ENCODE assay signal across 9 mouse cellular contexts in the genomic region with DNA sequence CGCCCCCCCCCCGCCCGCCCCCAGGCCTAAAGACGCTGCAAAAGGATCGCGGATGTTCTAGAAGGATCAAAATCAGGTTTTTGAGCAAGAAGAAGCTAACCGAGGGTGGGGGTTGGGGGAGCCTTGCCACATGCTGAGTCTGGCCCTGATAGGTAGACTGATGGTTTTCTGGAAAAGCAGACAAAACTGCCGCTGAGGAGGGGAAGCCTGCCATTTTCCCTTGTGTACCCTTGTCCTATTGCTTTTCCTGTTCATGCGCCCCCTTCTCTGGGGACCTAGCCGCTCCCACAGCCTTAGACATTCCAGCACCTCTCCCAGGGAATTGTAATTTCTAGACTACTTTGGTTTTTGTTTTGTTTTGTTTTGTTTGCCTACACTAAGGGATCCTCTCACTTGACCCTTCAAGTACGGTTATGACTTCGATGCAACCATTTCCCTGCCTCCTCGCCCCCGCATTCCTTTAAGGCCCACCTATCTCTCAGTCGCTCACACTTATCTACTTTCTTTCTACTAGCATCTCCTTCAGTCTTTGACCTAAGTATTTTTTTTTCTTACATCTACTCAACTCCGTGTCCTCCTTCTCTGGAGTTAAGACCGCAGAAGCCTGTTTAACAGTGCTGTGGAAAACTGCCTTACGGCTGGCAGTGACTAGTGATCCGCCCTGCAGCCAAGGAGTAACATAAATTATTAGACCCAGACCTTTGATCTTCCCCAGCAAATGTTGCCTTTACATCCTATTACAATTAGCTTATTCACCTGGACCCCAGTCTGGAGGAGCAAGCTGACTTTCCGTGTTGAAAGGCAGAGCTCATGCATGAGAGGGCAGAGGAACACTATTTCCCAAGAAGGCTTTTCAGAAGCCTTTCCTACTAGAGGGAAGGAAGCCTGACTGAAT. TPM values are rescaled to one million over a fixed set of nuclear protein-coding genes. Genes with fewer than 3 reads are reported as not detected.
A peak's percentile ranks its signal among the peaks of the same experiment; 100 is the strongest.
DNase-seq lines count a peak whose midpoint lies in the region; ATAC-seq and TF ChIP-seq lines count a peak whose summit lies in the region.
"Had no signal": no experiment of that assay in that cellular context is flagged by ENCODE, and none has a peak within 500 bp of the region (broad histone marks: within the 10 kb centered on the region; RNA-seq: fewer than 3 reads in every experiment).

No protein-coding gene starts in this region.

- ATAC-seq in embryonic facial prominence, embryonic 13.5 days (ENCODE audit: insufficient number of reproducible peaks, insufficient read depth, low FRiP score, low TSS enrichment, low read depth): no peak
- no peak for ATAC-seq in hindbrain, embryonic 15.5 days (ENCODE audit: low FRiP score, low read depth)
- no peak for ATAC-seq in liver, postnatal 0 days

- peak overlapping the region; percentile 78 for H3K4me3 ChIP-seq in embryonic facial prominence, embryonic 13.5 days
- peak overlapping the region; percentile 54 for H3K4me3 ChIP-seq in hindbrain, embryonic 15.5 days
- peak overlapping the region; percentile 72 for H3K4me3 ChIP-seq in liver, postnatal 0 days (ENCODE audit: low read depth, low read length)

- no peaks in the 10 kb centered on the region for H3K9me3 ChIP-seq in embryonic facial prominence, embryonic 13.5 days
- no peaks in the 10 kb centered on the region for H3K9me3 ChIP-seq in hindbrain, embryonic 15.5 days
- no peaks in the 10 kb centered on the region for H3K9me3 ChIP-seq in liver, postnatal 0 days (ENCODE audit: low read length)

- no peaks in the 10 kb centered on the region for H3K36me3 ChIP-seq in embryonic facial prominence, embryonic 13.5 days
- H3K36me3 ChIP-seq in hindbrain, embryonic 15.5 days: no peaks in the 10 kb centered on the region
- no peaks in the 10 kb centered on the region for H3K36me3 ChIP-seq in liver, postnatal 0 days (replicated peaks; ENCODE audit: insufficient read depth, low read length)

- H3K27ac ChIP-seq in embryonic facial prominence, embryonic 13.5 days: peak overlapping the region; percentile 90
- H3K27ac ChIP-seq in hindbrain, embryonic 15.5 days (replicated peaks): 0 out of 2 replicates have a peak overlapping the region, but pooled peaks have one; percentile 25
- H3K27ac ChIP-seq in liver, postnatal 0 days (ENCODE audit: low read depth): peak overlapping the region; percentile 87

- H3K4me2 ChIP-seq in embryonic facial prominence, embryonic 13.5 days: peak overlapping the region; percentile 72
- H3K4me2 ChIP-seq in hindbrain, embryonic 15.5 days: peak overlapping the region; percentile 95
- peak overlapping the region; percentile 97 for H3K4me2 ChIP-seq in liver, postnatal 0 days (ENCODE audit: low read depth, low read length)

- H3K27me3 ChIP-seq in embryonic facial prominence, embryonic 13.5 days: no peaks in the 10 kb centered on the region
- no peaks in the 10 kb centered on the region for H3K27me3 ChIP-seq in hindbrain, embryonic 15.5 days
- H3K27me3 ChIP-seq in liver, postnatal 0 days (ENCODE audit: insufficient read depth, low read length): no peaks in the 10 kb centered on the region

- TF ChIP-seq CTCF in liver, postnatal 0 days (IDR thresholded peaks at IDR 0.05; ENCODE audit: low read depth): no peak

- peaks cover 18% of the 10 kb centered on the region for H3K4me1 ChIP-seq in embryonic facial prominence, embryonic 13.5 days
- peaks cover 11% of the 10 kb centered on the region for H3K4me1 ChIP-seq in hindbrain, embryonic 15.5 days (replicated peaks)
- H3K4me1 ChIP-seq in liver, postnatal 0 days (ENCODE audit: insufficient read depth): peaks cover 23% of the 10 kb centered on the region

- peak overlapping the region; percentile 87 for H3K9ac ChIP-seq in embryonic facial prominence, embryonic 13.5 days
- peak overlapping the region; percentile 48 for H3K9ac ChIP-seq in hindbrain, embryonic 15.5 days
- peak overlapping the region; percentile 73 for H3K9ac ChIP-seq in liver, postnatal 0 days (replicated peaks)

- WGBS in embryonic facial prominence, embryonic 13.5 days: 33% methylated on average over 20 of the region's 20 CpGs
- WGBS in hindbrain, embryonic 15.5 days: 38% methylated on average over 20 of the region's 20 CpGs
- 40% methylated on average over 20 of the region's 20 CpGs for WGBS in liver, postnatal 0 days (ENCODE audit: insufficient replicate concordance)

- TF ChIP-seq EP300 in liver, postnatal 0 days (IDR thresholded peaks at IDR 0.05; ENCODE audit: low read depth): no peak

- DNase-seq in adrenal gland, postnatal 14 days: peak; percentile 50
- no peak for DNase-seq in adrenal gland, postnatal 25 days
- DNase-seq in 3T3-L1 (ENCODE audit: low read depth, low spot score): peak; percentile 50
- DNase-seq in liver, postnatal 0 days: no peak
- DNase-seq in ovary, postnatal 14 days (ENCODE audit: low spot score): no peak
- no peak for DNase-seq in T-cell, adult 2 months (ENCODE audit: low spot score)

RNA-seq across cellular contexts. Expression of a gene that starts 0.8 kb away (rescaled TPM):
- total RNA-seq in adrenal gland, postnatal 14 days (2021): 0.78 and 1.7 TPM in 2 replicates
- 1.1 and 1.8 TPM in 2 replicates for total RNA-seq in adrenal gland, postnatal 25 days (2021)
- 0.89 and 1.4 TPM in 2 replicates for polyA plus RNA-seq in embryonic facial prominence, embryonic 13.5 days (2015; fragmentation: Nextera tagmentation; extraction: Ambion mirVana)
- 0.22 TPM in 1 of 2 replicates, not detected in the other for polyA plus RNA-seq in hindbrain, embryonic 15.5 days (2015; fragmentation: Nextera tagmentation; extraction: Ambion mirVana)
- 1.6 and 1.9 TPM in 2 replicates for polyA plus RNA-seq in liver, postnatal 0 days (2015; fragmentation: Nextera tagmentation; extraction: Ambion mirVana)

RNA-seq across cellular contexts. Expression of a gene that starts 0.8 kb away (rescaled TPM):
- total RNA-seq in adrenal gland, postnatal 14 days (2021): 409 and 424 TPM in 2 replicates
- 592 and 680 TPM in 2 replicates for total RNA-seq in adrenal gland, postnatal 25 days (2021)
- 327 and 355 TPM in 2 replicates for polyA plus RNA-seq in embryonic facial prominence, embryonic 13.5 days (2015; fragmentation: Nextera tagmentation; extraction: Ambion mirVana)
- polyA plus RNA-seq in hindbrain, embryonic 15.5 days (2015; fragmentation: Nextera tagmentation; extraction: Ambion mirVana): 70.3 and 88.7 TPM in 2 replicates
- polyA plus RNA-seq in liver, postnatal 0 days (2015; fragmentation: Nextera tagmentation; extraction: Ambion mirVana): 54.1 and 59.1 TPM in 2 replicates

RNA-seq across cellular contexts. Expression of a gene that starts 45.1 kb away (rescaled TPM):
- total RNA-seq in adrenal gland, postnatal 14 days (2021): 0.23 TPM in 1 of 2 replicates, not detected in the other
- total RNA-seq in adrenal gland, postnatal 25 days (2021): not detected in 2 replicates
- 0.07 and 0.18 TPM in 2 replicates for polyA plus RNA-seq in embryonic facial prominence, embryonic 13.5 days (2015; fragmentation: Nextera tagmentation; extraction: Ambion mirVana)
- polyA plus RNA-seq in hindbrain, embryonic 15.5 days (2015; fragmentation: Nextera tagmentation; extraction: Ambion mirVana): 0.54 and 1.00 TPM in 2 replicates
- polyA plus RNA-seq in liver, postnatal 0 days (2015; fragmentation: Nextera tagmentation; extraction: Ambion mirVana): not detected in 2 replicates
- total RNA-seq: heart, postnatal 14 days had no signal

Comparison
In these comparisons a context has a peak if more than half of its experiments do, and no peak if none do; other contexts are left out.
1. DNase-seq: peak in adrenal gland, postnatal 14 days (single experiment) and 3T3-L1 (single experiment); none in adrenal gland, postnatal 25 days (single experiment), liver, postnatal 0 days (single experiment), ovary, postnatal 14 days (single experiment) and T-cell, adult 2 months (single experiment).
2. H3K27ac ChIP-seq: peak in every context shown above with its lines; median percentile 90 in embryonic facial prominence, embryonic 13.5 days; 87 in liver, postnatal 0 days; 25 in hindbrain, embryonic 15.5 days.
3. Peak in every context shown above with its lines, with median percentiles within 50 percentile points of each other: H3K4me2 ChIP-seq, H3K4me3 ChIP-seq and H3K9ac ChIP-seq.